In the genomic region with DNA sequence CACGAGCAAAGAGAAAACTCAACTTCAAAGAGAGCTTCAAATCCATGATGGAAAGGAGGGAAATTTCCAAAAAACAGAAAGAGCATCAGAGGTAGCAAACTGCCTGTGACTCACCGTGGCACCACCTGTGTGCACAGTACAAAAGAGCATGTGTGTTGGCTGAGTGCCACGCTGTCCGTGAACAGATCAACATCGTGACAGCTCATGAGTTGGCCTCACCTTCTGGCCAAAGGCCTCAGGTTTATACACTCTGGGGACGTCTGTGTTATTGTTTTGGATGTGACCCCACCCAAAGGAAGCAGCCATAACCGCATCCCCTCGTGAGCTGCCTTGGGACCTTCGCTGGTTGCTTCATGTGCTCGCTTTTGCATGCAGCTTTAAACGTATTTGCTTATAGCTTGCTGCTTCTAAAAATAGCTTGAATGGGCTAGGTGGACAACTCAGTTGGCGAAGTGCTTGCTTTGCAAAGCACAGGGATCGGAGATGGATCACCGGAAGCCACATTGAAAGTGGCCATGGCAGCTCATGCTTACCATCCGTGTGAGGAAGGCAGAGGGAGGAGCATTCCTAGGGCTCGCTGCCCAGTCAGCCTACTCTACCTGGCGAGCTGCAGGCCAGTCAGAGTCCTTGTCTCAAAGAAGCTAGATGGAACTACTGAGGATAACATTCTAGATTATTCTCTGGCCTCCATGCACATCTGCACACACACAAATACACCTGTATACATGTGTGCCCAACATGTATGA, we compare ENCODE assay signal across 13 mouse cellular contexts.
DNase-seq lines count a peak whose midpoint lies in the region; ATAC-seq and TF ChIP-seq lines count a peak whose summit lies in the region.
"Had no signal": no experiment of that assay in that cellular context is flagged by ENCODE, and none has a peak within 500 bp of the region (broad histone marks: within the 10 kb centered on the region; RNA-seq: fewer than 3 reads in every experiment).

No protein-coding gene starts in this region.

- DNase-seq in cerebellum, adult 11 months: peak; percentile 24
- DNase-seq in liver, postnatal 0 days: peak; percentile 72
- DNase-seq in liver: no peak
- peak; percentile 35 for DNase-seq in large intestine, adult 2 months (ENCODE audit: low read depth, low spot score)
- peak; percentile 12 to 37 for DNase-seq in lung, postnatal 4 days
- DNase-seq in natural killer cell, adult 2 months (ENCODE audit: low spot score in 2 of 2): no peak
- DNase-seq in layer of hippocampus, adult 11-12 months (ENCODE audit: low spot score): no peak
- DNase-seq: heart, adult 18-20 months; thymus, postnatal 4 days had no signal

- ATAC-seq in cerebellum, adult (ENCODE audit: insufficient number of reproducible peaks, low FRiP score, low TSS enrichment): no peak
- peak; percentile 93 for ATAC-seq in liver, postnatal 0 days
- ATAC-seq: intestine, embryonic 16.5 days had no signal

- H3K4me2 ChIP-seq in liver, postnatal 0 days (ENCODE audit: low read depth, low read length): no peak overlapping the region

- H3K27me3 ChIP-seq in liver, postnatal 0 days (ENCODE audit: insufficient read depth, low read length): no peaks in the 10 kb centered on the region
- H3K27me3 ChIP-seq: megakaryocyte, embryonic 14.5 days had no signal

- H3K27ac ChIP-seq in liver, postnatal 0 days (ENCODE audit: low read depth): no peak overlapping the region
- H3K27ac ChIP-seq: embryonic facial prominence, embryonic 10.5 days had no signal

- no peak for TF ChIP-seq CTCF in liver, postnatal 0 days (IDR thresholded peaks at IDR 0.05; ENCODE audit: low read depth)

- H3K4me1 ChIP-seq in liver, postnatal 0 days (ENCODE audit: insufficient read depth): no peaks in the 10 kb centered on the region
- H3K4me1 ChIP-seq: embryonic facial prominence, embryonic 10.5 days; megakaryocyte, embryonic 14.5 days had no signal

- H3K9me3 ChIP-seq in liver, postnatal 0 days (ENCODE audit: low read length): no peaks in the 10 kb centered on the region; the same call in 1 of the 2 replicates
- H3K9me3 ChIP-seq: embryonic facial prominence, embryonic 10.5 days; megakaryocyte, embryonic 14.5 days had no signal

- no peak for TF ChIP-seq EP300 in liver, postnatal 0 days (IDR thresholded peaks at IDR 0.05; ENCODE audit: low read depth)

- no peak overlapping the region for H3K4me3 ChIP-seq in liver, postnatal 0 days (ENCODE audit: low read depth, low read length)
- H3K4me3 ChIP-seq: embryonic facial prominence, embryonic 10.5 days; megakaryocyte, embryonic 14.5 days had no signal

- no peak overlapping the region for H3K9ac ChIP-seq in liver, postnatal 0 days (replicated peaks)

- H3K36me3 ChIP-seq in liver, postnatal 0 days (replicated peaks; ENCODE audit: insufficient read depth, low read length): no peaks in the 10 kb centered on the region
- H3K36me3 ChIP-seq: embryonic facial prominence, embryonic 10.5 days had no signal

- WGBS in liver, postnatal 0 days (ENCODE audit: insufficient replicate concordance): 68% methylated on average over 17 of the region's 17 CpGs
- 41% methylated on average over 17 of the region's 17 CpGs for WGBS in large intestine, adult 2 months

Comparison
In these comparisons a context has a peak if more than half of its experiments do, and no peak if none do; other contexts are left out.
1. DNase-seq: peak in cerebellum, adult 11 months (single experiment), liver, postnatal 0 days (single experiment), large intestine, adult 2 months (single experiment) and lung, postnatal 4 days (2 of 2); none in liver (single experiment), natural killer cell, adult 2 months (0 of 2) and layer of hippocampus, adult 11-12 months (single experiment).